Mouse (Mus musculus) gastrocnemius, postnatal 10 days (tissue): ENCODE measurements around the gene Tas1r1. TPM values are rescaled to one million over a fixed set of nuclear protein-coding genes. Genes with fewer than 3 reads are reported as not detected.

Experiments used
- DNase-seq: peaks from one replicate; pipeline ENCODE4 v3.0.0; 2021; ENCODE audit warnings: mixed read lengths
- total RNA-seq, 2 experiments: library from RNA; stranded (reverse); gene quantifications; 2 replicates each; pipeline ENCODE4 v1.2.3; 2021

The Tas1r1 gene
- total RNA-seq, 2 experiments from 2014 or later: 1.1 to 1.3 TPM

- no peak for DNase-seq
These were observed 28.2 kb downstream of the Tas1r1 start for GRCm38 (mm10) chr4:152010091-152010706.

GRCm38 (mm10) chr4:152009076-152010051 is 29.0 kb downstream of the Tas1r1 start:
- DNase-seq: peak; percentile 78

GRCm38 (mm10) chr4:152008622-152009075 is 29.7 kb downstream of the Tas1r1 start, which contains the start of gene Klhl21:
TSS of gene Klhl21 (plus strand) at chr4:152008803.
- DNase-seq: peak; percentile 94

DNA sequence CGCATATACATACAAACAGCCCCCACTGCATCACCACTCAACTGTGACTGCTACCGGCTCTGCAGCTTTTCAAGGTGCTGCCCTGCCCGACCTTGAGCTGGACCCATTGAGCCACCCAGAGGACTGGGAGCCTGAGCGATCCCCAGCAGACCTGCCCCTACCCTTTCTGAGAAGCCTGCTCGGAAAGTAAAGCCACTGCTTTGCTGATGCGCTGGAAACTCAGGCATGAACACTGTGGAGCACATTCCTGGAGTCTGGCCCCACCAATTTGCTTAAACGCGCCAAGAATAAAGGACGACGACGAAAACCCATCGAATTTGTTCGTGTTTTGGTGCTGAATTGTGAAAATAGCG is 30.2 kb downstream of the Tas1r1 start:
- DNase-seq: no peak

DNA sequence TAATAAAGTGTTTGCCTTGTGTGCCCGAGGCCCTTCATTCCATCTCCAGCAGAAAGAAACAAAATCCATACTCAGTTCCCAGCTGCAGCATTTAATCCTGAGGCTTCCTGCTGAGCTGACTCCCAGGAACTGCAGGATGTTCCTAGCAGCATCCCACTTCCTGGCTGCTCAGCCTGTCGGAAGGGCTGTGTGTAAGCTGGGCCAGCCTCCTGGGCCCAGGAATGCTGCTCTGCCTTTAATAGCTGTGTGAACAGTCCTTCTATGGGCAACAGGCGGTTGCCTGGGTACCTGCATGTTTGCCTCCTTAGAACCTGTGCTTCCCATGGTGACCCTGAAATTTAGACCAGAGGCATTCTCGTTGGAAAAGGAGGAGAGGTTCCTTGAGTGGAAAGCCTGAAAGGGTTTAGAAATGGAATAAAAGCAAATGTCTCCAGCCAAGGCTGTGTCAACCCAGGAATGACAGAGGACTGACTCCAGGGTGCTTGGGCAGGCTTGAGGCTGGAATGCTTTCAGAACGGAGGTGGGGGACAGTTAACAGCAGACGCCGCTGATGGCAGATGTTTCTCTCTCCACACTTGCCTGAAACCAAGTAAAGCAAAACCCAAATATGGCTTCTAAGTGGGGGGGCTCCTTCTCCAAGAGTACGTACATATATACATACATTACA is 30.8 kb downstream of the Tas1r1 start:
- no peak for DNase-seq

DNA sequence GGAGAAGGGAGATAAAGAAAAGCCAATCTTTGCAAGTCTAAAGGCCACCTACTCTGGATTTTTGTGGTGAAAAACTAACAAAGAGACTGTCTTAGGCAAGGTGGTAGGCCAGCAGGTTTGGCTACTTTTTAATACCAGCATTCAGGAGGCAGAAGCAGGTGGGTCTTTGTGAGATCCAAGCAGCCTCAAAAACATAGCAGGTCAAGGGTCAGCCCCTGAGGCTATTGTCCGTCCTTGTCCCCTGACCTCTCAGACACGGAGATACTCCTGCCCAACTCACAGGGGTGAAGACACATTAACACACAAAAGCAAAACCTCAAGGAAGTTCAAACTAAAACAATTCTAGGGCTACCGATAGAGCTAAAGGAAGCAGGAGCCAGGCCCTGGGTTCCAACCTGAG is 31.6 kb downstream of the Tas1r1 start:
- DNase-seq: no peak

DNA sequence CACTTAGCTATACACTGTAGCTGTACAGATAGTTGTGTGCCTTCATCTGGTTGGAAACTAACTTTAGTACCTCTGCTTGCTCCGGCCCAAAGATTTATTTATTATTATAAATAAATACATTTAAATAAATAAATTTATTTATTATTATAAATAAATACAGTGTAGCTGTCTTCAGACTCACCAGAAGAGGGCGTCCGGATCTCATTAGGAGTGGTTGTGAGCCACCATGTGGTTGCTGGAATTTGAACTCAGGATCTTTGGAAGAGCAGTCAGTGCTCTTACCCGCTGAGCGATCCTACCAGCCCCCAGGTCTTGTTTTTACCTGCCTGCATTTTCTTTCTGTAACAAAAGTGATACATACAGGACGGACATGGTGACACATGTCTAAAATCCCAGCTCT is 32.2 kb downstream of the Tas1r1 start:
- no peak for DNase-seq

- no peak for DNase-seq
These were observed 36.3 kb downstream of the Tas1r1 start for GRCm38 (mm10) chr4:152002063-152002462.

- DNase-seq: no peak
These were observed 37.0 kb downstream of the Tas1r1 start for GRCm38 (mm10) chr4:152001335-152001734.

- DNase-seq: no peak
These were observed 37.5 kb downstream of the Tas1r1 start for GRCm38 (mm10) chr4:152000906-152001305.

- no peak for DNase-seq
These were observed 38.9 kb downstream of the Tas1r1 start for GRCm38 (mm10) chr4:151999481-151999880.

DNA sequence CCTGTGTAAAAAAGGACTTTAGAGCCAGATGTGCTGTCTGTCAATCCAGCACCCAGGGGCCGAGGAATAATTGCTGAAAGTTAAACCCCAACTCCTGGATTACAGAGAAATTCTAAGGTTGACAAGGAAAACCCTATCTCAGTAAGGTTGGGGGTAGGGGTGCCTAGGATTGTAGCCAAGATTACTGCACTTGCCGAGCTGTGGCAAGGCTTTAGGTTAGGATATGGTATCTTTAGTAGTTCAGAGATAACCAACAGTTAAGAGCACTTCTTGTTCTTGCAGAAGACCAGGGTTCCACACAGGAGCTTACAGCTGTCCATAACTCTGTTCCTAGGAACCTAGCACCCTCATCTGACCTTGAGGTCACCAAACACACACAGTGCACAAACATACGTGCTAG is 40.7 kb downstream of the Tas1r1 start:
- no peak for DNase-seq

- DNase-seq: no peak
These were observed 41.5 kb downstream of the Tas1r1 start for GRCm38 (mm10) chr4:151996951-151997222.

DNA sequence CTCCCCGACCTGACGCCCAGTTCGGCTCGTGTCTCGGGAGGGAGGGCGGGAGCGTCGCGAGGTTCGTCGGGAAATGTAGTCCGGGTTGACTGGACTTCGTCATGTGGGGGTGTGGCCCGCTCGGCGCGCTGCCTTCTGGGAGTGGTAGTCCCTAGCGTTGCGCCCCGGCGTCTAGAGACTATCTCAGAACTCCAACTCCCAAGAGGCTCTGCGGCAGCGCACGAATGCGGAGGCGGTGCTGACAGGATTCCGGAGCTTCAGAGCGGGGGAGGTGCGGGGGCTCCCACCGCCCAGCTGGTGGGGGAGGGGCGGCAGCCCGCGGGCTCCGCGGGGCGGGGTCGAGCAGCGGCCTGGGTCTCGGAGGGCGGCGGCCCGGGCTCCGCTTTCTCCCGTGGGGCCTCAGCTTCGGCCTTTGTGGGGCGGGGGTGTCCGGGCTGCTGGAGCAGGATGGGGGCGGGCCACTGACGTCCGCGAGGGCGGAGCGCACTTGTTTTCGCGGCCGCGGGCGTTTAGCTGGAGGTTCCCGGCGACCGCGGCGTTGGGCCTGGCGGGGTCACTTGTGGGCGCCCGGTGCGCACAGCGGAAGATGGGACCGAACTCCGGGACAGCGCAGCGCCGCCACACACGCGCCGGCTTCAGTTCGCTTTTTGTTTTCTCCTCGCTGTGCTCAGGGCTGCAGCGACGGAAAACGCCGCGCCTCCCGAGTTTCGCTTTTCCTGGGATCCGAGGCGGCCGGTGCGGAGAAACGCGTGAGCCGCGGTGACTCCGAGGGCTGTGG is 42.0 kb downstream of the Tas1r1 start, which contains the start of gene Phf13:
TSS of gene Phf13 (minus strand) at position 86 of the 778 bp plus-strand sequence.
- DNase-seq: peak; percentile 98

- peak; percentile 59 for DNase-seq
These were observed 42.8 kb downstream of the Tas1r1 start for GRCm38 (mm10) chr4:151995371-151996172.

GRCm38 (mm10) chr4:151994228-151995171 is 43.9 kb downstream of the Tas1r1 start:
- peak; percentile 59 for DNase-seq

DNA sequence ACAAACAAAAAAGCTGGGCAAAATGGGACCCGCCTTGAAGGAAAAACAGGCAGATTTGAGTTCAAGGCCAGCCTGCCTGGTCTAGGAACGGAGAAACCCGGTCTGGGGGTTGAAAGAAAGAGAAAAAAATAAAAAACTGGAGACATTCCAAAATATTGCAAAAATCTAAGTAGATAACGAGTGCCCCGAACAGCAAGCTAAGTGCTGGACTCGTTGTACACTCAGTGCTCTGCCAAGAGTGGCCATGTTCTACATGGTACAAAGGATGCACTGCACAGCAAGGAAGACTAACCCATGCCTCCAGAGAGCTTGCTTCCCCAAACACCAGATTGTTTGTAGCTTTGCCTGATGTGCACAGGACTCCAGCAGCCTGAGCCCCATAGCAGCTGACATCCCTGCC is 45.3 kb downstream of the Tas1r1 start:
- no peak for DNase-seq

DNA sequence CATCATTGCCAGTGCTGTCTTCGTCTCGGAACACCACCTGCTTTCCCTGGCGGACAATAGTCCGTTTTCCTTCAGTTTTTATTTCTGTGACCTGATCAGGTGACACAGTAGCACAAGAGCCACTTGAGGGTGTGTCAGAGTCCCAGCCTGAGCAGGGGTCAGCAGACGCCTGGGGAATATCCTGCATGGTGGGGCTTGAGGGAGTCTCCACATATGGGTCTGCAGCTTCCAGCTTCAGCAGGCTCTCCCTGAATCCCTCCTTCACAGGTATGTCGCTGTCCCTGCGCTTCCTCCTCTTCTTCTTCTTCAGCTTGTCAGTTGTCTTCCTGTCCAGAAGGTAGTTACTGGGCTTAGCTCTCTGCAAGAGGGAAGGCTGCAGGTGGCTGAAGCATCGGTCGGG is 46.3 kb downstream of the Tas1r1 start:
- no peak for DNase-seq

DNA sequence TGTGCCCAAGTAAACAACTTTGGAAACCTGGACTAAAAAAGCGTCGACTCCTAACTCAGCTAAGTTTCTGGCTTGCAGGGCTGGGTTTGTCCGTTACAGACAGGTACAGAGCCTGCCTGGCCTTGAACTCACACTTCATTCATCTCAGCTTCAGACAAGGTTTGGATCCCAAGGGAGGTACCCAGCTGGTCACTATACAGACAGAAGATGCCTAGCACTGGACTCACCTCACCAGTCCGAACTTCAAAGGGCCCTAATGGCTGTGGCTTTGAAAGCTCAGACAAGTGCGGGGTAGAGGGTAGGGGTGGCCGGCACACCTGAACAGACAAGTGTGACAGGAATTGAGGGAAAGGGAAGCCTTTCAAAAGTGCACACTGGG is 49.3 kb downstream of the Tas1r1 start:
- DNase-seq: no peak
